Mouse (Mus musculus): ENCODE measurements around the gene Gm14180.
"Not testable (repeated sequence)": the region's sequence is repeated elsewhere in the genome, so short reads cannot be mapped to it uniquely, and the experiment has no call there.

The Gm14180 gene

GRCm38 (mm10) chr11:99734190-99734589 is at the start of gene Gm14180:
Gene Gm14180 (minus strand): TSS chr11:99734290.
- DNase-seq: no peak

DNA sequence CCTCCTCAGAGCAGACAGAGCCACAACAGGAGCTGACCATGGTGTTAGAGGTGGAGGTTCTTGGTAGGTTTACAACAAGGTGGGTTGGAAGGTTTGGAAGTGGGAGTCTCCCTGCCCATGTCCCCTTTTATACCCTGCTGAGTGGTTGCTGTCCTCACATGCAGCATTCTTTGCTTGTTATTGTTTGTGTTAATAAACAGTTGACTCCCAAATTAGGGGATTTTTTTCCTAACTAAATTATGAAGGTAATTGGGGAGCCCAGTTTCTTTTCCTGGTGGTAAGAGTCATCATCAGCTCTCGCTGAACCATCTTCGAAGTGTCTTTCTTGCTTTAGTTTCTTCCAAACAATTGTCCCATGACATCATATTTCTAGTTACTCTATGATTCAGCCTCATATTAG is 46.5 kb upstream of the Gm14180 start, which contains the start of gene Krtap4-8:
Krtap4-8 (minus strand) TSS at position 101 of the 400 bp plus-strand sequence.
- no peak for DNase-seq

DNA sequence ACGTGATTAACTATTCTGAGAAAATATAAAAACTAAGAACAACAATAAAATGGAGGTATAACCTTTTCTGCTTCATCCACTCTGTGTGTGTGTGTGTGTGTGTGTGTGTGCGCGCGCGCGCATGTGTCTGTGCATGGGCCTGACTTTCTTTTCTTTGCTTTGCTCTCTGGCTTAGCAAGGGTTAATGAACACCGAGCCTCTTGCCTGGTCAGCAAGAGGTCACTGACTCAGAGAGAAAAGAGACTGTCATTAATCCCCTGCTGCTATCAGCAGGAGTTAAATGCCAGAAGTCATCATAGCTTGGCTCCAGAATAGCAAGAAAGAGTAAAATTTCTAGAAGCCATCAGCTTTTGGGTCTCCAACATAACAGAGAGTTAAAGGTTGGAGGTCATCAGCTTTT is 44.3 kb upstream of the Gm14180 start:
- DNase-seq: no peak

GRCm38 (mm10) chr11:99772813-99773212 is 38.7 kb upstream of the Gm14180 start, which contains the start of gene Gm11595:
Gene Gm11595 (minus strand): TSS chr11:99772913.
- not testable (repeated sequence) for DNase-seq

DNA sequence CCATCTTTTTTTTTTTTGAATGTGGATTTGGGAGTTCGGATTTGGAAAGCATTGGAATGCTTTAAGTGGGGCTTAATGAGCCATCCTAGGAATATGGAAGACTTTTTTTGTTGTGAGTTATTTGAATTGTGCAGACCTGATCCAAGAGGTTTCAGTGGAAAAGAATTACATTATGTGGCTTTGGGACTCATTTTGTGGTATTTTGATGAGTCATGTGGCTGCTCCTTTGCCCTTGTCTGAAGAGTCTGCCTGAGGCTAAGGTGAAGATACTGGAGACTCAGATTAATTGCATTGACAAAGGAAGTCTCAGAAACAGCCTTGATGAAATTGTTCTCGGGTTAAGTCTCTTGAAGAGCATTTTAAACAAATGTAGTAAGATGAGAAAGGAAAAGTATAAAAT is 34.3 kb upstream of the Gm14180 start:
- DNase-seq: no peak

- no peak for DNase-seq
Measured at GRCm38 (mm10) chr11:99758877-99759276, 24.8 kb upstream of the Gm14180 start.

- DNase-seq: peak; percentile 4 to 24
Measured at GRCm38 (mm10) chr11:99743985-99744384, 9.9 kb upstream of the Gm14180 start.

DNA sequence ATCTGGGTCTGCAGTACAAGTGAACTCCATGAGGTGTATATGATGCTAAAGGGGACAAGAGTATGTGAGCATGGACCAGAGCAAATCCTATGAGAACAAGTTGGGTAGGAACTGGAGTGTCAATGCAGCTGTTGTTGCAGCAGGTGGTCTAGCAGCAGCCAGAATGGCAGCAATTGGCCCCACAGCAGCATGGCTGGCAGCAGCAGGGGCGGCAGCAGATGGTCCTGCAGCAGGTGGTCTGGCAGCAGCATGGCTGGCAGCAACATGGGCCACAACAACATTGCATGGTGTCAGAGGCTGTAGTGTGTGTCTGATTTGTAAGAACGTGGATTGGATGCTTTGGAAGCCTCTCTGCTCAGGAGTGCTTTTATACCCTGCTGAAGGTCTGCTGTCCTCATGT is 10.0 kb downstream of the Gm14180 start:
- DNase-seq: no peak

DNA sequence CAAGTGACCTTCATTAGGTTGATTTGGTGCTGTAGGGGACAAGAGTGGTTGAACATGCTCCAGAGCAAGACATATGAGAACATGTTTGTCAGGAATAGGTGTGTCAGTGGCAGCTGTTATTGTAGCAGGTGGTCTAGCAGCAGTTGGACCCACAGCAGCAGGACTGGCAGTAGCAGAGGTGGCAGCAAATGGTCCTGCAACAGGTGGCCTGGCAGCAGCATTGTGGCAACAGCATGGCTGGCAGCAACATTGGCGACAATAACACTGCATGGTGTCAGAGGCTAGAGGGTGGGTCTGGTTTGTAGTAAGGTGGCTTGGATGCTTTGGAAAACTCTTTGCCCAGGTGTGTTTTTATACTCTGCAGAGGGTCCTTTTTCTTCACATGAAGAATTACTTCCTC is 15.3 kb downstream of the Gm14180 start:
- no peak for DNase-seq

GRCm38 (mm10) chr11:99690463-99690862 is 43.6 kb downstream of the Gm14180 start, which contains the start of gene Gm14190:
Gene Gm14190 (minus strand): TSS chr11:99690740.
- no peak for DNase-seq

DNA sequence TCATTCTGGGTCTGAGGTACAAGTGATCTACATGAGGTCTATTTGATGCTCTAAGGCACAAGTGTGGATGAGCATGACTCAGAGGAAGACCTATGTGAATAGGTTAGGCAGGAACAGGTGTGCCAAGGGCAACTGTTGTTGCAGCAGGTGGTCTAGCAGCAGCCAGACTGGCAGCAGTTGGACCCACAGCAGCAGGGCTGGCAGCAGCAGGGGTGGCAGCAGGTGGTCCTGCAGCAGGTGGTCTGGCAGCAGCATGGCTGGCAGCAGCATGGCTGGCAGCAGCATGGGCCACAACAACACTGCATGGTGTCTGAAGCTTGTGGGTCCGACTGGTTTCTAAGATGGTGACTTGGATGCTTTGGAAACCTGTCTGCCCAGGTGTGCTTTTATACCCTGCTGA is 48.9 kb downstream of the Gm14180 start:
- DNase-seq: not testable (repeated sequence)

All from lung, adult 18-20 months (tissue).